Comparison of ENCODE assay signal across 8 mouse cellular contexts in genomic region chr10:66919953-66920760, GRCm38 (mm10).
DNase-seq lines count a peak whose midpoint lies in the region; ATAC-seq and TF ChIP-seq lines count a peak whose summit lies in the region.

No protein-coding gene starts in this region.

- peak overlapping the region; percentile 13 for H3K4me3 ChIP-seq in hindbrain, embryonic 12.5 days
- peak overlapping the region; percentile 22 for H3K4me3 ChIP-seq in lung, postnatal 0 days (ENCODE audit: low read depth, low read length)

- H3K27ac ChIP-seq in hindbrain, embryonic 12.5 days, result peak overlapping the region; percentile 93
- peak overlapping the region; percentile 82 for H3K27ac ChIP-seq in lung, postnatal 0 days (ENCODE audit: low read length)

- H3K9me3 ChIP-seq in hindbrain, embryonic 12.5 days (replicated peaks), result no peaks in the 10 kb centered on the region
- H3K9me3 ChIP-seq in lung, postnatal 0 days (ENCODE audit: low read length), result no peaks in the 10 kb centered on the region

- peak; percentile 18; the same call in 1 of the 2 replicates for TF ChIP-seq CTCF in lung, postnatal 0 days (IDR thresholded peaks at IDR 0.05)

- H3K36me3 ChIP-seq in hindbrain, embryonic 12.5 days, result no peaks in the 10 kb centered on the region
- no peaks in the 10 kb centered on the region for H3K36me3 ChIP-seq in lung, postnatal 0 days (ENCODE audit: insufficient read depth, low read length)

- no peak overlapping the region for H3K9ac ChIP-seq in hindbrain, embryonic 12.5 days
- H3K9ac ChIP-seq in lung, postnatal 0 days (replicated peaks; ENCODE audit: low read depth), result no peak overlapping the region

- under 1% methylated on average over 14 of the region's 14 CpGs for WGBS in hindbrain, embryonic 12.5 days
- WGBS in lung, postnatal 0 days, result 2% methylated on average over 14 of the region's 14 CpGs

- peak overlapping the region; percentile 44 for H3K4me2 ChIP-seq in hindbrain, embryonic 12.5 days (replicated peaks)
- H3K4me2 ChIP-seq in lung, postnatal 0 days (replicated peaks; ENCODE audit: low read depth, low read length), result peak overlapping the region; percentile 49

- peak; percentile 99 for DNase-seq in R1 (ENCODE audit: low read depth, low spot score)
- DNase-seq in cerebellum, postnatal 10 days, result peak; percentile 93 to 97
- DNase-seq in frontal cortex, postnatal 25 days (ENCODE audit: low spot score in 2 of 2), result peak; percentile 52 to 58
- DNase-seq in layer of hippocampus, postnatal 14 days (ENCODE audit: low spot score in 2 of 2), result peak; percentile 79 to 91
- DNase-seq in lung, postnatal 0 days (ENCODE audit: low spot score), result peak; percentile 76
- DNase-seq in ovary, postnatal 14 days (ENCODE audit: low spot score), result peak; percentile 77
- peak; percentile 65 to 88 for DNase-seq in urinary bladder, postnatal 36 days (ENCODE audit: low spot score in 2 of 2)

- no peaks in the 10 kb centered on the region for H3K27me3 ChIP-seq in hindbrain, embryonic 12.5 days
- H3K27me3 ChIP-seq in lung, postnatal 0 days (replicated peaks; ENCODE audit: insufficient read depth, low read length), result no peaks in the 10 kb centered on the region

- peaks cover 35% of the 10 kb centered on the region for H3K4me1 ChIP-seq in hindbrain, embryonic 12.5 days
- H3K4me1 ChIP-seq in lung, postnatal 0 days (ENCODE audit: insufficient read depth, low read depth, low read length), result peaks cover 16% of the 10 kb centered on the region

- peak; percentile 63 for TF ChIP-seq EP300 in lung, postnatal 0 days (IDR thresholded peaks at IDR 0.05)

- ATAC-seq in hindbrain, embryonic 12.5 days (ENCODE audit: low FRiP score), result peak; percentile 85
- ATAC-seq in lung, postnatal 0 days, result peak; percentile 27

Comparison
In these comparisons a context has a peak if more than half of its experiments do, and no peak if none do; other contexts are left out.
1. Peak in every context shown above with its lines: DNase-seq, ATAC-seq, H3K4me3 ChIP-seq and H3K27ac ChIP-seq.